Mouse (Mus musculus) brain, embryonic 14.5 days (tissue): ENCODE measurements around the gene Ubald1. TPM values are rescaled to one million over a fixed set of nuclear protein-coding genes. Genes with fewer than 3 reads are reported as not detected.

Experiments used
- DNase-seq: peaks from one replicate; pipeline ENCODE4 v3.0.0-alpha.2; 2011; ENCODE audit warnings: low read depth
- CTCF ChIP-seq: fragments of 200-500 bp; IDR thresholded peaks from 2 replicates; pipeline ENCODE4 v1.5.1; 2012; ENCODE audit warnings: inconsistent platforms, mild to moderate bottlenecking, moderate library complexity, borderline replicate concordance; ENCODE audit not compliant: insufficient read depth, insufficient read length; ENCODE audit errors: extremely low read depth
- POLR2A ChIP-seq: fragments of 200-500 bp; IDR thresholded peaks from 2 replicates; pipeline ENCODE4 v1.6.1; 2012; ENCODE audit warnings: mild to moderate bottlenecking, inconsistent platforms, borderline replicate concordance; ENCODE audit not compliant: poor library complexity, insufficient read depth, insufficient read length, severe bottlenecking; ENCODE audit errors: extremely low read depth
- polyA plus RNA-seq: library from polyadenylated mRNA; depleted of rRNA; stranded (reverse); fragments of >200 nt; gene quantifications from 2 replicates; pipeline ENCODE4 v1.2.3, GENCODE M21; 2012

Ubald1 gene
- polyA plus RNA-seq, 1 experiment: 46.5 TPM

GRCm38 (mm10) chr16:4912074-4912648 is 32.0 kb upstream of the Ubald1 start:
- no peak for TF ChIP-seq CTCF
- TF ChIP-seq POLR2A: no peak
- DNase-seq: no peak

GRCm38 (mm10) chr16:4910758-4911157 is 30.6 kb upstream of the Ubald1 start:
- no peak for DNase-seq

GRCm38 (mm10) chr16:4909745-4910144 is 29.6 kb upstream of the Ubald1 start:
- DNase-seq: no peak
- TF ChIP-seq POLR2A: no peak
- no peak for TF ChIP-seq CTCF

More at GRCm38 (mm10) chr16:4910758-4911157, 30.6 kb upstream of the Ubald1 start:
- TF ChIP-seq POLR2A (no peak), CTCF (no peak)

- DNase-seq: no peak
These were observed 27.9 kb upstream of the Ubald1 start for GRCm38 (mm10) chr16:4907972-4908371.

GRCm38 (mm10) chr16:4907386-4907785 is 27.3 kb upstream of the Ubald1 start:
- no peak for DNase-seq
- no peak for TF ChIP-seq CTCF
- TF ChIP-seq POLR2A: no peak

More at GRCm38 (mm10) chr16:4907972-4908371, 27.9 kb upstream of the Ubald1 start:
- TF ChIP-seq POLR2A: no peak
- TF ChIP-seq CTCF: no peak

GRCm38 (mm10) chr16:4906559-4906958 is 26.4 kb upstream of the Ubald1 start:
- no peak for DNase-seq
- TF ChIP-seq CTCF (no peak), POLR2A (no peak)

GRCm38 (mm10) chr16:4905591-4905990 is 25.5 kb upstream of the Ubald1 start:
- TF ChIP-seq POLR2A (no peak), CTCF (no peak)
- DNase-seq: no peak

GRCm38 (mm10) chr16:4904878-4905277 is 24.8 kb upstream of the Ubald1 start:
- no peak for TF ChIP-seq CTCF
- TF ChIP-seq POLR2A: no peak
- no peak for DNase-seq

GRCm38 (mm10) chr16:4903491-4904102 is 23.5 kb upstream of the Ubald1 start:
- no peak for DNase-seq
- TF ChIP-seq CTCF: no peak
- TF ChIP-seq POLR2A: no peak

GRCm38 (mm10) chr16:4902390-4902789 is 22.3 kb upstream of the Ubald1 start:
- TF ChIP-seq POLR2A (no peak), CTCF (no peak)
- DNase-seq: no peak

- TF ChIP-seq CTCF (no peak), POLR2A (no peak)
- no peak for DNase-seq
These were observed 21.1 kb upstream of the Ubald1 start for GRCm38 (mm10) chr16:4901167-4901566.

GRCm38 (mm10) chr16:4899711-4900110 is 19.6 kb upstream of the Ubald1 start:
- DNase-seq: no peak
- TF ChIP-seq CTCF (no peak), POLR2A (no peak)
